Mouse (Mus musculus): ENCODE results near the gene Tulp2.
"Not testable (repeated sequence)": the region's sequence is repeated elsewhere in the genome, so short reads cannot be mapped to it uniquely, and the experiment has no call there.

The Tulp2 gene

GRCm38 (mm10) chr7:45488293-45489204, 6.9 kb downstream of the Tulp2 start, which contains the start of gene Dhdh:
Gene Dhdh (minus strand): TSS chr7:45488805.
- peak; percentile 80 for DNase-seq

GRCm38 (mm10) chr7:45489578-45489977, 7.9 kb downstream of the Tulp2 start:
- no peak for DNase-seq

DNA sequence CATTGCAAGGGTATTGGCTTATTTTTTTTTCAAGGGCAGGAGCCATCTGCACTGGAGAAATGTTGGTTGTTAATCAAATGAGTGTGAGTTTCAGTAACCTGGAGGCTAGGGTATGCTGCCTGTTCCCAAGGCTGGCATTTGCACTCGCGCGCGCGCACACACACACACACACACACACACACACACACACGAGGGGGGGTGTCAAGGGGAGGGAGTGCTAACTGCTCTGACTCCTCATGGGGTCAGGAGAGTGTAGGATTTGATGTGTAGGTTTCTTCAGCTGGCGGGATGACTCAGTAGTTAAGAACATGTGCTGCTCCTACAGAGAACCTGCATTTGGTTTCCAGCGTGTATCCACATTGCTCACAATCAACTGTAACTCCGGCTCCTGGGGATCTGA, 9.1 kb downstream of the Tulp2 start:
- peak; percentile 28 for DNase-seq

DNA sequence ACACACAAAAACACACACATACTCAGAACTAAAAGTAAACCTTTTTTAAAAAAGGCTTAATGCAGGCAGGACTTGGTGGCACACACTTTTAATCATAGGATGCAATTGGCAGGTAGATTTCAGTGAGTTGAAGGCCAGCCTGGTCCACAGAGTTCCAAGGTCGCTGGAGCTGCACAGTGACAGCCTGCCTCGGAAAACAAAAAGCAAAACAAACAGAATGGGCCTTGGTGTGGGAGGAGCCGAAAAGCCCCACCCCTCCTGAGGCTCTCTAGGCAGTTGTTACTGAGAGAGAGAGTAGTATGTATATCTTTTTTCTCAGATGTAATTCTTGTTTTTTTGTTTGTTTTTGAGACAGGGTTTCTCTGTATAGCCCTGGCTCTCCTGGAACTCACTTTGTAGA, 9.6 kb downstream of the Tulp2 start:
- peak; percentile 49 for DNase-seq

DNA sequence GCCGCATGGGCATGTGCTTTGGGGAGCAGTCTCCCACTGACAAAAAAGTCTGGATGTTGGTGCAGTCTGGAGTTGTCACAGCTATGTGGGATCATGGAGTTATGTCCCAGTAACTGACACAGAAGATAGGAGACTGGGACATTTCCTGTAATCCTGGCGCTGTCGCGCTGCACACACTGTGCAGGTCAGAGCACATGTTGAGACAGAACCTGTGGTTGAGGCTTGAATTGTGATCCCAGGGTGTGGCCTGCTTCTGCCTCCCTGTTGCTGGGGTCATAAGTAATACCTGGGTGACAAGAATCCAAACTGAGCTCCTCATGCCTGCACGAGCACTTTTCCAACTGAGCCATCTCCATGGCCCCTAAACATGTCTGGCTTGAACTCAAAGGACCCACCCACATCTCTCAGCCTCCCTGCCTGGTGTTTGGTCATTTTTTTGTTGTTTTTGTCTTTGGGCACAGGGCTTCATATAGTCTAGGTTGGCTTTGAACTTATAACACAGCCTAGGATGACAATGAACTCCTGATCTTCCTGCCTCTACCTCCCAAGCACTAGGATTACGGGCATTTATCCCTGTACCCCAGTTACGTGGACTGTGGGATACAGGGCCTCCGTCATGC, 10.7 kb downstream of the Tulp2 start:
- DNase-seq, result no peak

- no peak for DNase-seq
Measured at GRCm38 (mm10) chr7:45492951-45493350, 11.3 kb downstream of the Tulp2 start.

DNA sequence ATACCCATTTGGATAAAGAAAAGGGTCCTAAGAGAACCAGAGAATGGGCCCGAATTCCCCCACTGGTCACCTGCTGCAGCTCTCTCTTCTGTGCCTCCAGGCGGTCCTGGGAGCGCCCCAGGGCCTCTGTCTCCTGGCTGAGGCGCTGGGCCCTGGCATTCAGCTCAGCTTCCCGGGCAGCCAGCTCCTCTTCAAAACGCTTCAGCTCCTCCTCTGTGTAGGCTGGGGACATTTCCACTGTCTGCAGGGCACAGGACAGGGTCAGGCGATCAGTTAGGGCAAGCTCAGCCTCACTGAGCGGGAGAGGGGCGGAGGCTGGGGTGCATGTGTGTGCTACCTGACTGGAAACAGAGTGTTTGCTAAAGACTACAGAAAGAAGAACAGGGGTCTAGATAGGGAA, 12.9 kb downstream of the Tulp2 start:
- no peak for DNase-seq

- DNase-seq, result no peak
Measured at GRCm38 (mm10) chr7:45498427-45498826, 16.8 kb downstream of the Tulp2 start.

DNA sequence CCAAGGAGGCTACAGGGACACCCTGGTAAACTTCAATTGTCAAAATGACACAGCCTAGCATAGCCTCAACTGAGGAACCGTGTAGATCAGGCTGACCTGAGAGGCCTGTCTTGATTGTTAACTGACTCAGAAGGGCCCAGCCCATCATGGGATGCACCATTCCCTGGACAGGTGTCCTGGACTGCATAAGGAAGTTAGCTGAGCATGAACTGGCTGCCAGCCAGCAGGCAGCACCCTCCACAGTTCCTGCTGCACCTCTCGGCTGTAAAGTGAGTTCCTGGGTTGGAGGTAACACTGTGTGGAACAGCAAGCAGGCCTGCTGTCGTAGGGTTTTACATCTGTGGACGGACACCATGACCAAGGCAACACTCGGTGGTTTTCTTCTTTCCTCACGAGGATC, 25.9 kb downstream of the Tulp2 start:
- DNase-seq, result no peak

DNA sequence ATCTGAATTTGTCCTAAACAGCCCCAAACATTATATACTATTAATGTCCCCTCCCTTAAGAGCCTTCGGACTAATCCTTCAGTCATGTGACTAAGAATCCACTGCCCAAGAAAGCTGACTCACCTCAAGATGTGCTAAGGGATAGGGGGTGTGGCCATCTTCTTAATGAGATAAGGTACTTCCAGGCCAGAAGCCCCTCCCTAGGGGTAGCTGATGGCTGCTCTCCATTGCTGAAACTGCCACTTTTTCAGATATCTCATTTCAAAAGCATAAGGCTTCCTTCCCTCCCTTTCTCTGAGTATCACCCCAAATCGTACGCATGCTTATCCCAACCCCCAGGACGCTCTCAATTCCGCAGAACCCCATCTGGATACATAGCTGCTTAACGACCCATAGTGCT, 26.9 kb downstream of the Tulp2 start:
- DNase-seq, result no peak

DNA sequence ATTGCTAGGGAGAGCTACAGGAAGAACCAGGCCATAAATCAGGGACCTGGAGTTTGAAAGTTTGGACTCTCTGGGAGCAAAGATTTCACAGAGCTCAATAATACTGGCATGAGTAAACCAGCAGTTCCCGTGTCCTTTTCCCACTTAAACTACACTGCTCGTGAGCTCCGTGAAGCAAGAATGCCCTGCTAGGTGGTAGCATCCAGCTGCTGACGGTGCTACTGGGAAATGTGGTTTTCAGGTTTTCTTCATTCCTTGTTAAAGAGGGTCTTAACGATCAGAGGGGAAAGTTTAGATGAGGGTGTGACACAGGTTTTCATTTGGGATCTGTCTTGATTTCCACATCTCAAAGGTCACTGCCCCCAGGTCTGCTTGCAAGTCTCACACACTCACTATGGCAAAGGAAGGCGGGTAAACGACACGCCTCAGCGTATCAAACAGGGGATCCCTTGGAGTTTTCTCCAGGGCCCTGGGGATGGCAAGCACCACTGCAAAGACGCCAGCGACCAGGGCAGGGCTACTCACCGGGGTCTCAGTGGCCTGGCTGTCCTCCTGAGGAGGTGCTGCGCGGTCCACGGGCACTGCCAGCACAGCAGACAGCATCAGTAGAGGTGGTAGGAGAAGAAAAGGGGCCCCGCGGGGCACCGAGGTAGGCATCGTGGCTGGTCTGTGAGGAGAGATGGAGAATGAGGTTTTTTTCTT, 27.7 kb downstream of the Tulp2 start:
- DNase-seq, result no peak

GRCm38 (mm10) chr7:45509912-45510787, 28.5 kb downstream of the Tulp2 start, which contains the start of gene Nucb1:
Gene Nucb1 (minus strand): TSS chr7:45510406.
- peak; percentile 98 for DNase-seq

- no peak for DNase-seq
Measured at GRCm38 (mm10) chr7:45514411-45514810, 32.7 kb downstream of the Tulp2 start.

- DNase-seq, result peak; percentile 19
Measured at GRCm38 (mm10) chr7:45515436-45515835, 33.8 kb downstream of the Tulp2 start.

GRCm38 (mm10) chr7:45516846-45517245, 35.2 kb downstream of the Tulp2 start:
- DNase-seq, result not testable (repeated sequence)

DNA sequence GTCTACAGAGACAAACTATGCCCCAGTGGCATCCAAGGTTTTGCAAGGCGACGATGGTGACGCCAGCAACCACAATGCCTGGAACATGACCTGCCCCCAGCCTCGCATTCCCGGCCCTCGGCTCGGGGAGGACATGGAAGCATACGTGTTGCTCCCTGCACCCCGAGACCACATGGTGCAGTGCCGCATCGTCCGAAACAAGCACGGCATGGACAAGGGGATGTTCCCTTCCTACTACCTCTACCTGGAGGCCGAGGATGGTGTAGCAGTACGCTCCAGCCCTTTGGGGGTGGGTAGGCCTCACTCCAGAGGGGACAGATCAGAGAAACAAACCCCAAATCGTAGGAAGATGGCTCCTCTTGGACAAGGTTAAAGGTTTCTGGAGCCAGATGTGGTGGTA, 36.9 kb downstream of the Tulp2 start:
- DNase-seq, result no peak

DNA sequence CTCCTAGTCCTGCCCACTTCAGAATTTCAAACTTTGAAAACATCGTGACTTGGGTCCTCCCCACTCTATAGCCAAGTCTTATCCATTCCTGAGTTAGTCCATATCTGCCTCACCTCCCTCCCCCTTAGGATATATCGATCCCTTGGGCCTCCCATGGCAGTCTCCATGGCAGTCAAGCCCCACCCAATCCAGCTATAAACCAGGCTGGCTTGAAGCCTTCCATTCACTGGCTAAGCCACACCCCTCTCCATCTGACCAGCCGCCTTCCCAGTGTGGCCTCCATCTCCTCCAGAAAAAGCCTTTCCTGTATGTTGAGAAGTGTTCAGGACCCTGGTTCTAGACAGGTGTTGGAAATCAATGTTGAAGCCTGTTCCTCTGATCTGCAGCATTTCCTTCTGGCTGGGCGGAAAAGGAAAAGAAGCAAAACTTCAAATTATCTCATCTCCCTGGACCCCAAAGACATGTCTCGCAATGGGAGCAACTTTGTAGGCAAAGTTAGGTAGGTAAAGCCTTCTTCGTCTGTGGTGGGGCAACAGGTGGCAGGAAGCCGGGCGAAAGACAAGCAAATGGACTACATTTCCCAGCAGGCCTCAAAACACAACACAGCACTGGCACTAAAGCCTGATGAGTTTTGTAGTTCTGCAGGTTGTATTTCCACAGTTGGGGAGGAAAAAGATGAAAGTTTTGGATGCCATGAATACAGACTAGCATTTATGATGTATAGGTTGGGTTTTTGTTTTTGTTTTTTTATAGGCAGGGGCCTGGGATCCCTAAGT, 37.9 kb downstream of the Tulp2 start:
- DNase-seq, result no peak

- no peak for DNase-seq
Measured at GRCm38 (mm10) chr7:45520605-45521004, 38.9 kb downstream of the Tulp2 start.

- peak; percentile 95 for DNase-seq
Measured at GRCm38 (mm10) chr7:45521728-45522184, 40.1 kb downstream of the Tulp2 start.

DNA sequence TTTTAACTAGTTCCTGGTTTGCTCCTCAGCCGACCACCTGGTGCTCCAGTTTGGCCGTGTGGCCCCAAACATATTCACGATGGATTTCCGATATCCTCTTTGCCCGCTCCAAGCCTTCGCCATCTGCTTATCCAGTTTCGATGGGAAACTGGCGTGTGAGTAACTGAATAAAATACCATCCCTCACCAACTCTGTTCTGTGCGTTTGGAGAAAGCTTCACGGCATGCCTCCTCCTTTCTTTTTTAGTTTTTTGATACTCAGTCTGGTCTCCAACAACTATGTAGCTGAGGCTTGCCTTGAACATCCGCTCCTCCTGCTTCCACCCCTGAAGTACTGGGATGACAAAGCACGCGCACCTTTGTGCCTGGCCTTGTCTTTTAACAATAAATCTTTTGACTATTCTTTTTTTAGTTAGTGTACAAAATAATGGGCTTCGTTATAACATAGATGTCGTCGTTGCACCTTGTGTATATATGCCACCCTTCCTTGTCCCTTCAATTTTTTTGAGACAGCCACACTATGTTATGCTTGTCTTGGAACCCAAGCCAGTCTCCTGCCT, 40.6 kb downstream of the Tulp2 start:
- DNase-seq, result no peak
